Mouse (Mus musculus) thymus, adult 2 months (tissue): ENCODE measurements around the gene Pfkfb4. TPM values are rescaled to one million over a fixed set of nuclear protein-coding genes. Genes with fewer than 3 reads are reported as not detected.

Source experiments
- DNase-seq: peaks from one replicate; pipeline ENCODE4 v3.0.0; 2021
- H3K27ac ChIP-seq: fragments of 200-500 bp; 2 replicates; pipeline ENCODE4 v1.5.1; 2012; ENCODE audit warnings: low read length, control low read depth; ENCODE audit not compliant: control insufficient read depth, insufficient read depth
- H3K27me3 ChIP-seq: fragments of 200-500 bp; 2 replicates; pipeline ENCODE4 v1.6.1; 2012; ENCODE audit warnings: mild to moderate bottlenecking, low read length, moderate library complexity, mixed read lengths; ENCODE audit not compliant: control insufficient read depth, insufficient read depth
- H3K36me3 ChIP-seq: fragments of 200-500 bp; 2 replicates; pipeline ENCODE4 v1.6.1; 2012; ENCODE audit warnings: mild to moderate bottlenecking, low read length, moderate library complexity; ENCODE audit not compliant: control insufficient read depth, insufficient read depth
- H3K4me1 ChIP-seq: fragments of 200-500 bp; replicated peaks from 2 replicates; pipeline ENCODE4 v1.6.1; 2012; ENCODE audit warnings: low read length; ENCODE audit not compliant: control insufficient read depth, insufficient read depth
- H3K4me3 ChIP-seq: fragments of 200-500 bp; 2 replicates; pipeline ENCODE4 v1.5.1; 2012; ENCODE audit warnings: mild to moderate bottlenecking, low read length, control low read depth, moderate library complexity; ENCODE audit not compliant: control insufficient read depth, insufficient read depth
- CTCF ChIP-seq: fragments of 200-500 bp; IDR thresholded peaks from 2 replicates; pipeline ENCODE4 v1.5.1; 2012; ENCODE audit warnings: mild to moderate bottlenecking, control low read depth, low read length, moderate library complexity, borderline replicate concordance; ENCODE audit not compliant: control insufficient read depth, poor library complexity, insufficient read depth; ENCODE audit errors: extremely low read depth
- POLR2A ChIP-seq: fragments of 200-500 bp; IDR thresholded peaks from 2 replicates; pipeline ENCODE4 v1.6.1; 2012; ENCODE audit warnings: mild to moderate bottlenecking, low read length, control low read depth, moderate library complexity; ENCODE audit not compliant: control insufficient read depth, poor library complexity, insufficient read depth; ENCODE audit errors: extremely low read depth
- WGBS: fragments of 180-500 bp; shearing (Covaris S2); methylation state at CpG from one replicate; pipeline ENCODE4 v1.1.7; 2018; 5-methylcytosine and 5-hydroxymethylcytosine counted together
- polyA plus RNA-seq: library from polyadenylated mRNA; depleted of rRNA; stranded (reverse); fragments of >200 nt; gene quantifications from 2 replicates; pipeline ENCODE4 v1.2.3, GENCODE M21; 2012; rRNA removed

Pfkfb4 gene
- polyA plus RNA-seq, 1 experiment, result 13.4 TPM

- H3K27ac ChIP-seq, result no peak within 1 kb of the TSS
- TF ChIP-seq POLR2A (peak; percentile 59; the same call in 1 of the 2 replicates), CTCF (0 out of 2 replicates have a peak, but pooled peaks have one; percentile 52)
- WGBS, result under 1% methylated on average over 57 of the region's 57 CpGs
- H3K4me1 ChIP-seq, result peaks cover 6% of the 10 kb centered on the region
- DNase-seq, result peak; percentile 93
- no peaks in the 10 kb centered on the region for H3K27me3 ChIP-seq
- H3K4me3 ChIP-seq, result peak within 1 kb of the TSS; percentile 88
- H3K36me3 ChIP-seq, result peaks cover 12% of the 10 kb centered on the region
These were observed 82.3 kb downstream of the Pfkfb4 start, which contains the start of gene Atrip for GRCm38 (mm10) chr9:109073661-109074573. Gene Atrip, minus strand, starts transcription at chr9:109074124.

GRCm38 (mm10) chr9:109080516-109080915 lies 88.9 kb downstream of the Pfkfb4 start:
- no peak overlapping the region for H3K4me3 ChIP-seq

GRCm38 (mm10) chr9:109081749-109082123 lies 90.2 kb downstream of the Pfkfb4 start:
- DNase-seq, result peak; percentile 21
- H3K27ac ChIP-seq, result peak overlapping the region; percentile 7; the same call in 1 of the 2 replicates
- WGBS, result 4% methylated on average over 11 of the region's 11 CpGs

More at GRCm38 (mm10) chr9:109080516-109080915, 88.9 kb downstream of the Pfkfb4 start:
- Histone ChIP-seq H3K36me3 (peaks cover 9% of the 10 kb centered on the region), H3K27ac (no peak overlapping the region), H3K4me1 (peaks cover 6% of the 10 kb centered on the region), H3K27me3 (no peaks in the 10 kb centered on the region)
- WGBS, result 97% methylated on average over 3 of the region's 3 CpGs
- TF ChIP-seq POLR2A (no peak), CTCF (no peak)
- no peak for DNase-seq

More at GRCm38 (mm10) chr9:109081749-109082123, 90.2 kb downstream of the Pfkfb4 start:
- Histone ChIP-seq H3K4me3 (peak overlapping the region; percentile 86), H3K36me3 (peaks cover 9% of the 10 kb centered on the region), H3K27me3 (no peaks in the 10 kb centered on the region), H3K4me1 (peaks cover 6% of the 10 kb centered on the region)
- TF ChIP-seq CTCF (no peak), POLR2A (no peak)

Other genes starting within 250 kb of the Pfkfb4 start
- 148 and 163 TPM in 2 replicates for gene Ip6k2, start 208.0 kb upstream of the Pfkfb4 start, polyA plus RNA-seq
- 24.4 and 30.0 TPM in 2 replicates for gene Nckipsd, start 183.4 kb upstream of the Pfkfb4 start, polyA plus RNA-seq
- 0.09 and 0.26 TPM in 2 replicates for gene Celsr3, start 165.5 kb upstream of the Pfkfb4 start, polyA plus RNA-seq
- 29.4 and 38.2 TPM in 2 replicates for gene Slc26a6, start 138.5 kb upstream of the Pfkfb4 start, polyA plus RNA-seq
- 0.47 and 0.75 TPM in 2 replicates for gene Tmem89, start 77.2 kb upstream of the Pfkfb4 start, polyA plus RNA-seq
- gene Uqcrc1, start 55.1 kb upstream of the Pfkfb4 start, polyA plus RNA-seq, result 554 and 681 TPM in 2 replicates
- 5.1 and 7.9 TPM in 2 replicates for gene Col7a1, start 38.2 kb upstream of the Pfkfb4 start, polyA plus RNA-seq
- gene Ucn2, start 5.8 kb upstream of the Pfkfb4 start, polyA plus RNA-seq, result 0.40 and 1.3 TPM in 2 replicates
- 2,502 and 2,648 TPM in 2 replicates for gene Shisa5, start 46.8 kb downstream of the Pfkfb4 start, polyA plus RNA-seq
- 210 and 228 TPM in 2 replicates for gene Trex1, start 68.0 kb downstream of the Pfkfb4 start, polyA plus RNA-seq
- 37.9 and 39.9 TPM in 2 replicates for gene Atrip, start 82.3 kb downstream of the Pfkfb4 start, polyA plus RNA-seq
- 11.7 and 11.9 TPM in 2 replicates for gene Ccdc51, start 90.7 kb downstream of the Pfkfb4 start, polyA plus RNA-seq
- 31.4 and 52.2 TPM in 2 replicates for gene Tma7, start 90.8 kb downstream of the Pfkfb4 start, polyA plus RNA-seq
- gene Plxnb1, start 103.6 kb downstream of the Pfkfb4 start, polyA plus RNA-seq, result 22.4 and 25.6 TPM in 2 replicates
- gene Fbxw21, start 170.3 kb downstream of the Pfkfb4 start, polyA plus RNA-seq, result not detected in 2 replicates
- 0.07 TPM in 1 of 2 replicates, not detected in the other for gene Fbxw13, start 204.2 kb downstream of the Pfkfb4 start, polyA plus RNA-seq
- not detected in 2 replicates for gene Fbxw20, start 243.0 kb downstream of the Pfkfb4 start, polyA plus RNA-seq